Mouse (Mus musculus): Measurements from ENCODE around the gene Hrh3. TPM values are rescaled to one million over a fixed set of nuclear protein-coding genes. Genes with fewer than 3 reads are reported as not detected.
A peak's percentile ranks its signal among the peaks of the same experiment; 100 is the strongest.

Gene Hrh3
- polyA plus RNA-seq, 1 experiment from 2014 or later = 0.18 TPM

- peaks cover 22% of the 10 kb centered on the region for H3K4me1 ChIP-seq
- under 1% methylated on average over 54 of the region's 57 CpGs for WGBS
- H3K27me3 ChIP-seq (replicated peaks) = peaks cover 66% of the 10 kb centered on the region
- no peak overlapping the region for H3K9ac ChIP-seq
- no peak for ATAC-seq (ENCODE audit: insufficient read depth, low FRiP score, low read depth)
- peak overlapping the region; percentile 100 for H3K4me2 ChIP-seq
- H3K9me3 ChIP-seq = no peaks in the 10 kb centered on the region
- no peaks in the 10 kb centered on the region for H3K36me3 ChIP-seq
- peak overlapping the region; percentile 51 for H3K4me3 ChIP-seq (replicated peaks)
- H3K27ac ChIP-seq = no peak overlapping the region
These were observed 924 bp downstream of the Hrh3 start for GRCm38 (mm10) chr2:180103151-180103977.

- H3K4me2 ChIP-seq = no peak overlapping the region
- no peaks in the 10 kb centered on the region for H3K36me3 ChIP-seq
- H3K4me1 ChIP-seq = peaks cover 16% of the 10 kb centered on the region
- H3K9ac ChIP-seq = no peak overlapping the region
- peaks cover 54% of the 10 kb centered on the region for H3K27me3 ChIP-seq (replicated peaks)
- H3K9me3 ChIP-seq = no peaks in the 10 kb centered on the region
- no peak for ATAC-seq (ENCODE audit: insufficient read depth, low FRiP score, low read depth)
- no peak overlapping the region for H3K4me3 ChIP-seq (replicated peaks)
- no peak overlapping the region for H3K27ac ChIP-seq
- WGBS = 4% methylated on average over 15 of the region's 15 CpGs
These were observed 4.8 kb downstream of the Hrh3 start for GRCm38 (mm10) chr2:180099529-180099928.

GRCm38 (mm10) chr2:180098167-180098566 lies 6.1 kb downstream of the Hrh3 start:
- Histone ChIP-seq H3K4me2 (no peak overlapping the region), H3K27ac (no peak overlapping the region), H3K36me3 (no peaks in the 10 kb centered on the region), H3K4me1 (peaks cover 4% of the 10 kb centered on the region; the same call in 1 of the 2 replicates), H3K9me3 (no peaks in the 10 kb centered on the region), H3K9ac (no peak overlapping the region), H3K4me3 (replicated peaks) (no peak overlapping the region), H3K27me3 (replicated peaks) (peaks cover 42% of the 10 kb centered on the region)
- WGBS = 43% methylated on average over 5 of the region's 5 CpGs
- ATAC-seq (ENCODE audit: insufficient read depth, low FRiP score, low read depth) = no peak

- H3K27ac ChIP-seq = no peak overlapping the region
- no peaks in the 10 kb centered on the region for H3K9me3 ChIP-seq
- no peak overlapping the region for H3K4me3 ChIP-seq (replicated peaks)
- no peak for ATAC-seq (ENCODE audit: insufficient read depth, low FRiP score, low read depth)
- H3K9ac ChIP-seq = no peak overlapping the region
- peaks cover 36% of the 10 kb centered on the region for H3K27me3 ChIP-seq (replicated peaks)
- 45% methylated on average over 3 of the region's 3 CpGs for WGBS
- no peak overlapping the region for H3K4me2 ChIP-seq
- no peaks in the 10 kb centered on the region for H3K4me1 ChIP-seq
- no peaks in the 10 kb centered on the region for H3K36me3 ChIP-seq
These were observed 6.7 kb downstream of the Hrh3 start for GRCm38 (mm10) chr2:180097585-180097984.

- Histone ChIP-seq H3K27ac (no peak overlapping the region), H3K36me3 (no peaks in the 10 kb centered on the region), H3K27me3 (replicated peaks) (peaks cover 17% of the 10 kb centered on the region), H3K4me3 (replicated peaks) (no peak overlapping the region), H3K9ac (no peak overlapping the region), H3K9me3 (no peaks in the 10 kb centered on the region), H3K4me1 (no peaks in the 10 kb centered on the region), H3K4me2 (no peak overlapping the region)
- WGBS = 35% methylated on average over 5 of the region's 5 CpGs
- ATAC-seq (ENCODE audit: insufficient read depth, low FRiP score, low read depth) = no peak
These were observed 8.6 kb downstream of the Hrh3 start for GRCm38 (mm10) chr2:180095711-180096110.

- Histone ChIP-seq H3K36me3 (no peaks in the 10 kb centered on the region), H3K27ac (no peak overlapping the region), H3K4me3 (replicated peaks) (no peak overlapping the region), H3K4me1 (no peaks in the 10 kb centered on the region), H3K27me3 (replicated peaks) (no peaks in the 10 kb centered on the region), H3K9ac (no peak overlapping the region), H3K4me2 (no peak overlapping the region), H3K9me3 (no peaks in the 10 kb centered on the region)
- ATAC-seq (ENCODE audit: insufficient read depth, low FRiP score, low read depth) = no peak
- WGBS = 53% methylated on average over 11 of the region's 11 CpGs
These were observed 14.0 kb downstream of the Hrh3 start for GRCm38 (mm10) chr2:180090285-180090684.

GRCm38 (mm10) chr2:180087472-180087871 lies 16.8 kb downstream of the Hrh3 start:
- WGBS = 87% methylated on average over 4 of the region's 4 CpGs
- no peak overlapping the region for H3K27ac ChIP-seq

GRCm38 (mm10) chr2:180086637-180087027 lies 17.7 kb downstream of the Hrh3 start:
- Histone ChIP-seq H3K27ac (no peak overlapping the region), H3K4me2 (no peak overlapping the region), H3K4me1 (no peaks in the 10 kb centered on the region), H3K36me3 (no peaks in the 10 kb centered on the region), H3K27me3 (replicated peaks) (no peaks in the 10 kb centered on the region), H3K9ac (no peak overlapping the region), H3K9me3 (no peaks in the 10 kb centered on the region), H3K4me3 (replicated peaks) (no peak overlapping the region)
- no peak for ATAC-seq (ENCODE audit: insufficient read depth, low FRiP score, low read depth)
- WGBS = 85% methylated on average over 5 of the region's 5 CpGs

More at GRCm38 (mm10) chr2:180087472-180087871, 16.8 kb downstream of the Hrh3 start:
- Histone ChIP-seq H3K4me1 (no peaks in the 10 kb centered on the region), H3K4me3 (replicated peaks) (no peak overlapping the region), H3K9ac (no peak overlapping the region), H3K27me3 (replicated peaks) (no peaks in the 10 kb centered on the region), H3K9me3 (no peaks in the 10 kb centered on the region), H3K36me3 (no peaks in the 10 kb centered on the region), H3K4me2 (no peak overlapping the region)
- no peak for ATAC-seq (ENCODE audit: insufficient read depth, low FRiP score, low read depth)

- H3K27ac ChIP-seq = no peak overlapping the region
- no peaks in the 10 kb centered on the region for H3K4me1 ChIP-seq
- H3K9me3 ChIP-seq = no peaks in the 10 kb centered on the region
- H3K9ac ChIP-seq = no peak overlapping the region
- H3K4me3 ChIP-seq (replicated peaks) = no peak overlapping the region
- H3K27me3 ChIP-seq (replicated peaks) = no peaks in the 10 kb centered on the region
- H3K36me3 ChIP-seq = no peaks in the 10 kb centered on the region
- no peak for ATAC-seq (ENCODE audit: insufficient read depth, low FRiP score, low read depth)
- no peak overlapping the region for H3K4me2 ChIP-seq
- 72% methylated on average over 16 of the region's 16 CpGs for WGBS
These were observed 18.2 kb downstream of the Hrh3 start for GRCm38 (mm10) chr2:180085926-180086636.

GRCm38 (mm10) chr2:180084565-180084964 lies 19.7 kb downstream of the Hrh3 start:
- WGBS = 34% methylated on average over 3 of the region's 3 CpGs
- no peak for ATAC-seq (ENCODE audit: insufficient read depth, low FRiP score, low read depth)
- Histone ChIP-seq H3K4me1 (no peaks in the 10 kb centered on the region), H3K27me3 (replicated peaks) (no peaks in the 10 kb centered on the region), H3K27ac (no peak overlapping the region), H3K4me2 (no peak overlapping the region), H3K4me3 (replicated peaks) (no peak overlapping the region), H3K36me3 (no peaks in the 10 kb centered on the region), H3K9me3 (no peaks in the 10 kb centered on the region), H3K9ac (no peak overlapping the region)

- Histone ChIP-seq H3K9ac (no peak overlapping the region), H3K27ac (no peak overlapping the region), H3K27me3 (replicated peaks) (no peaks in the 10 kb centered on the region), H3K4me1 (no peaks in the 10 kb centered on the region), H3K4me2 (no peak overlapping the region), H3K36me3 (no peaks in the 10 kb centered on the region), H3K9me3 (no peaks in the 10 kb centered on the region), H3K4me3 (replicated peaks) (no peak overlapping the region)
- 90% methylated on average over 10 of the region's 10 CpGs for WGBS
- ATAC-seq (ENCODE audit: insufficient read depth, low FRiP score, low read depth) = no peak
These were observed 21.2 kb downstream of the Hrh3 start for GRCm38 (mm10) chr2:180083063-180083462.

GRCm38 (mm10) chr2:180080680-180081079 lies 23.6 kb downstream of the Hrh3 start:
- H3K27me3 ChIP-seq (replicated peaks) = no peaks in the 10 kb centered on the region
- H3K4me1 ChIP-seq = no peaks in the 10 kb centered on the region
- no peaks in the 10 kb centered on the region for H3K36me3 ChIP-seq
- H3K4me2 ChIP-seq = no peak overlapping the region
- 72% methylated on average over 8 of the region's 8 CpGs for WGBS
- H3K9ac ChIP-seq = no peak overlapping the region
- no peaks in the 10 kb centered on the region for H3K9me3 ChIP-seq
- no peak overlapping the region for H3K27ac ChIP-seq
- ATAC-seq (ENCODE audit: insufficient read depth, low FRiP score, low read depth) = no peak; the same call in 1 of the 2 replicates
- no peak overlapping the region for H3K4me3 ChIP-seq (replicated peaks)
